Mouse (Mus musculus) MEL (cell line): ENCODE results near the gene Pip4p1. TPM values are rescaled to one million over a fixed set of nuclear protein-coding genes. Genes with fewer than 3 reads are reported as not detected.
"Not testable (repeated sequence)": the region's sequence is repeated elsewhere in the genome, so short reads cannot be mapped to it uniquely, and the experiment has no call there.

ENCODE experiments used
- DNase-seq: peaks from one replicate; pipeline ENCODE4 v3.0.0; 2011; ENCODE audit warnings: low read depth, low spot score
- H3K27ac ChIP-seq: 2 replicates; pipeline ENCODE4 v1.5.1; 2012; ENCODE audit warnings: low read depth, mild to moderate bottlenecking, control low read depth, low read length, moderate library complexity; ENCODE audit not compliant: control insufficient read depth
- H3K27me3 ChIP-seq, 2 experiments: fragments of 150-350 bp in 1 of 2; sonication (generic) in 1 of 2; 2 replicates each; pipeline ENCODE4 v1.6.1; 2012; ENCODE audit warnings: low read length in 2 of 2, mild to moderate bottlenecking in 2 of 2, improper control_type of control experiment in 1 of 2, moderate library complexity in 1 of 2; ENCODE audit not compliant: insufficient read depth in 2 of 2, control insufficient read depth in 1 of 2
- H3K36me3 ChIP-seq, 2 experiments: 2 replicates each; pipeline ENCODE4 v1.6.1; 2012 to 2014; ENCODE audit warnings: low read length in 2 of 2, improper control_type of control experiment in 1 of 2, inconsistent platforms in 1 of 2, mild to moderate bottlenecking in 1 of 2; ENCODE audit not compliant: insufficient read depth in 2 of 2, control insufficient read depth in 1 of 2
- H3K4me1 ChIP-seq, 2 experiments: fragments of 150-350 bp in 1 of 2; sonication (generic) in 1 of 2; 2 replicates each; pipeline ENCODE4 v1.6.1; 2012; ENCODE audit warnings: low read length in 2 of 2, improper control_type of control experiment in 1 of 2, mild to moderate bottlenecking in 1 of 2; ENCODE audit not compliant: insufficient read depth in 2 of 2, control insufficient read depth in 1 of 2
- H3K4me3 ChIP-seq, 2 experiments: fragments of 150-350 bp in 1 of 2; sonication (generic) in 1 of 2; 2 replicates each; pipeline ENCODE4 v1.5.1; 2012; ENCODE audit warnings: low read depth in 2 of 2, low read length in 2 of 2, mild to moderate bottlenecking in 2 of 2, moderate library complexity in 2 of 2, control low read depth in 1 of 2, improper control_type of control experiment in 1 of 2; ENCODE audit not compliant: control insufficient read depth in 1 of 2, insufficient read depth in 1 of 2
- H3K79me2 ChIP-seq: 2 replicates; pipeline ENCODE4 v1.6.1; 2012; ENCODE audit warnings: mild to moderate bottlenecking, low read length, moderate library complexity; ENCODE audit not compliant: control insufficient read depth, poor library complexity, insufficient read depth
- H3K9ac ChIP-seq: 2 replicates; pipeline ENCODE4 v1.6.1; 2012; ENCODE audit warnings: low read depth, mild to moderate bottlenecking, control low read depth, low read length, moderate library complexity; ENCODE audit not compliant: control insufficient read depth, poor library complexity, severe bottlenecking
- H3K9me3 ChIP-seq: fragments of 150-350 bp; sonication (generic); replicated peaks from 2 replicates; pipeline ENCODE4 v1.6.1; 2012; ENCODE audit warnings: mild to moderate bottlenecking, low read length, improper control_type of control experiment, moderate library complexity; ENCODE audit not compliant: insufficient read depth
- BHLHE40 ChIP-seq: IDR thresholded peaks from 2 replicates; pipeline ENCODE4 v1.6.1; 2012; ENCODE audit warnings: low read depth, mild to moderate bottlenecking, inconsistent platforms, low read length, improper control_type of control experiment, borderline replicate concordance
- CHD2 ChIP-seq: IDR thresholded peaks from 2 replicates; pipeline ENCODE4 v1.6.1; 2011; ENCODE audit warnings: low read length, improper control_type of control experiment
- CTCF ChIP-seq, 3 experiments: IDR thresholded peaks in 2 of 3; conservative IDR thresholded peaks in 1 of 3; 2 replicates each; pipeline ENCODE4 v1.5.1; 2011 to 2012; ENCODE audit warnings: low read length in 3 of 3, low read depth in 2 of 3, mild to moderate bottlenecking in 2 of 3, improper control_type of control experiment in 1 of 3, inconsistent platforms in 1 of 3, mixed read lengths in 1 of 3, moderate library complexity in 1 of 3; ENCODE audit not compliant: control insufficient read depth in 1 of 3, insufficient read depth in 1 of 3, poor library complexity in 1 of 3, severe bottlenecking in 1 of 3
- E2F4 ChIP-seq: IDR thresholded peaks from 2 replicates; pipeline ENCODE4 v1.6.1; 2011; ENCODE audit warnings: low read depth, low read length, improper control_type of control experiment, borderline replicate concordance
- ELF1 ChIP-seq: IDR thresholded peaks from 2 replicates; pipeline ENCODE4 v1.6.1; 2014; ENCODE audit warnings: low read depth, mild to moderate bottlenecking, inconsistent platforms, low read length, improper control_type of control experiment, moderate library complexity
- EP300 ChIP-seq, 2 experiments: IDR thresholded peaks; 2 replicates each; pipeline ENCODE4 v1.6.1; 2011; ENCODE audit warnings: improper control_type of control experiment in 2 of 2, low read length in 2 of 2, low read depth in 1 of 2, mild to moderate bottlenecking in 1 of 2
- ETS1 ChIP-seq: IDR thresholded peaks from 2 replicates; pipeline ENCODE4 v1.6.1; 2012; ENCODE audit warnings: low read depth, mild to moderate bottlenecking, inconsistent platforms, low read length, improper control_type of control experiment, moderate library complexity
- GABPA ChIP-seq: IDR thresholded peaks from 2 replicates; pipeline ENCODE4 v1.6.1; 2012; ENCODE audit warnings: low read depth, mild to moderate bottlenecking, inconsistent platforms, low read length, improper control_type of control experiment, moderate library complexity
- HCFC1 ChIP-seq: IDR thresholded peaks from 2 replicates; pipeline ENCODE4 v1.6.1; 2012; ENCODE audit warnings: low read depth, mild to moderate bottlenecking, inconsistent platforms, low read length, improper control_type of control experiment, moderate library complexity
- MAFK ChIP-seq: IDR thresholded peaks from 2 replicates; pipeline ENCODE4 v1.6.1; 2011; ENCODE audit warnings: low read depth, mild to moderate bottlenecking, low read length, improper control_type of control experiment, borderline replicate concordance
- MEF2A ChIP-seq: IDR thresholded peaks from 2 replicates; pipeline ENCODE4 v1.6.1; 2014; ENCODE audit warnings: low read depth, mild to moderate bottlenecking, inconsistent platforms, low read length, improper control_type of control experiment; ENCODE audit not compliant: poor library complexity, insufficient replicate concordance, severe bottlenecking; ENCODE audit errors: extremely low read depth
- MYC ChIP-seq: IDR thresholded peaks from 2 replicates; pipeline ENCODE4 v1.6.1; 2011; ENCODE audit warnings: low read depth, mild to moderate bottlenecking, low read length, improper control_type of control experiment, moderate library complexity
- POLR2A ChIP-seq, 2 experiments: IDR thresholded peaks; 2 replicates each; pipeline ENCODE4 v1.6.1; 2011 to 2012; ENCODE audit warnings: low read length in 2 of 2, mild to moderate bottlenecking in 2 of 2, control low read depth in 1 of 2, improper control_type of control experiment in 1 of 2, low read depth in 1 of 2, moderate library complexity in 1 of 2; ENCODE audit not compliant: control insufficient read depth in 1 of 2, insufficient read depth in 1 of 2, poor library complexity in 1 of 2
- POLR2AphosphoS2 ChIP-seq: IDR thresholded peaks from 2 replicates; pipeline ENCODE4 v1.6.1; 2011; ENCODE audit warnings: low read length, improper control_type of control experiment
- POLR2AphosphoS5 ChIP-seq: IDR thresholded peaks from 2 replicates; pipeline ENCODE4 v1.6.1; 2012; ENCODE audit warnings: low read depth, borderline replicate concordance, mild to moderate bottlenecking, inconsistent platforms, low read length, moderate library complexity, mixed read lengths
- TAL1 ChIP-seq: IDR thresholded peaks from 2 replicates; pipeline ENCODE4 v1.6.1; 2012; ENCODE audit warnings: mild to moderate bottlenecking, inconsistent platforms, low read length, moderate library complexity, mixed read lengths
- TBP ChIP-seq: IDR thresholded peaks from 2 replicates; pipeline ENCODE4 v1.8.0; 2011; ENCODE audit warnings: low read depth, low read length, improper control_type of control experiment
- TCF12 ChIP-seq: IDR thresholded peaks from 2 replicates; pipeline ENCODE4 v1.6.1; 2014; ENCODE audit warnings: low read depth, mild to moderate bottlenecking, inconsistent platforms, low read length, improper control_type of control experiment, moderate library complexity
- UBTF ChIP-seq: IDR thresholded peaks from 2 replicates; pipeline ENCODE4 v1.6.1; 2012; ENCODE audit warnings: low read depth, mild to moderate bottlenecking, inconsistent platforms, low read length, improper control_type of control experiment, moderate library complexity, borderline replicate concordance; ENCODE audit not compliant: insufficient read depth
- USF1 ChIP-seq: IDR thresholded peaks from 2 replicates; pipeline ENCODE4 v1.6.1; 2014; ENCODE audit warnings: low read depth, mild to moderate bottlenecking, inconsistent platforms, low read length, improper control_type of control experiment, moderate library complexity
- USF2 ChIP-seq, 2 experiments: IDR thresholded peaks; 2 replicates each; pipeline ENCODE4 v1.6.1; 2011 to 2012; ENCODE audit warnings: improper control_type of control experiment in 2 of 2, low read length in 2 of 2, borderline replicate concordance in 1 of 2, inconsistent platforms in 1 of 2, low read depth in 1 of 2, mild to moderate bottlenecking in 1 of 2; ENCODE audit not compliant: insufficient read depth in 1 of 2
- ZKSCAN1 ChIP-seq: IDR thresholded peaks from 2 replicates; pipeline ENCODE4 v1.6.1; 2012; ENCODE audit warnings: low read depth, mild to moderate bottlenecking, inconsistent platforms, low read length, improper control_type of control experiment, moderate library complexity
- ZMIZ1 ChIP-seq: IDR thresholded peaks from 2 replicates; pipeline ENCODE4 v1.6.1; 2012; ENCODE audit warnings: low read depth, mild to moderate bottlenecking, inconsistent platforms, low read length, improper control_type of control experiment, moderate library complexity
- ZNF384 ChIP-seq: IDR thresholded peaks from 2 replicates; pipeline ENCODE4 v1.6.1; 2012; ENCODE audit warnings: low read depth, mild to moderate bottlenecking, inconsistent platforms, low read length, improper control_type of control experiment
- polyA plus RNA-seq, 2 experiments: library from polyadenylated mRNA; stranded (reverse) in 1 of 2; unstranded in 1 of 2; fragments of >175 nt in 1 of 2; fragments of >200 nt in 1 of 2; gene quantifications; 2 replicates each; pipeline versions ENCODE4 v1.2.1 to v1.2.4; 2012; ENCODE audit warnings: low replicate concordance in 2 of 2, low read depth in 1 of 2; ENCODE audit not compliant: insufficient read length in 2 of 2, insufficient read depth in 1 of 2, missing spikeins in 1 of 2
- total RNA-seq: library from RNA; depleted of rRNA; stranded (reverse); fragments of 300-350 nt; gene quantifications from 2 replicates; pipeline ENCODE4 v1.2.3, GENCODE M21; 2012

Gene Pip4p1
- total and polyA plus RNA-seq, 3 experiments, result 12.2 to 21.6 TPM; not detected in 1

DNA sequence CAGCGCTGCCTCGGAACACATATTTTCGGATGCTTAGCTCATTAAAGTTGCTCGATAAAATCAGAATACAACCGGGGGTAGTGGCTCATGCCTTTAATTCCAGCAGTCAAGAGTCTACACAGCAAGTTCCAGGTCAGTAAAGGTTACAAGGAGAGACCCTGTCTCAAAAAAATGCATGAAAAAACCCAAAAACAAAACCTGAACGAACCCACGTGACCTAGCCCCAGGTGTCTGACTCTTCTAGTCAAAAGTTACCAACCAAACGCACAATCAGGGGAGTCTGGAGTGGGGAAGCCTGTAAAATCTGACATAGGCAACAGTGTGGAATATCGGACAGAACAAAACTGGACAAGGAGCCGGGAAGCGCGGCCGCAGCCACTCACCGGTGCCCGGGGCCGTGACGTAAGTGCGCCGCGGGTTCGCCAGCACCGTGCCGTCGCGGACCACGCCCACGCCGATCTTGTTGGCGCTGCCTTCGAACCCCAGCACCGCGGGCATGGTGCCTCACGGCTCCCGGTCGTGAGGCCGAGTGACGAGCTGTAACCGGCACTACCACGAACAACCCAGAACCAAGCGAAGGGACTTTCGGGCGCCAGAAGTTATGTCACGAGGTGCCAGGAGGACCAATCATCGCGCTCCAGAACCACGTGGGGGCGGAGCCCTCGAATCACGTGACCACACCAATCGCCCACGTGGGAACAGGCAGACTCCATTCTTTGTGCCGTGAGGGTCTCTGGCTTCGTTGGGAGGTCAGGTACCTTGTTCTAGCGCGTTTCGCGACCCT, 6.2 kb downstream of the Pip4p1 start, which contains the start of the genes Osgep and Apex1 (continued):
- TF ChIP-seq TBP (peak; percentile 86), ZKSCAN1 (no peak), MAFK (no peak), CTCF (IDR thresholded peaks at IDR 0.05 in 2 of 3, conservative IDR thresholded peaks at IDR 0.05 in 1 of 3; ENCODE audit: control insufficient read depth in 1 of 3, insufficient read depth in 1 of 3, low read depth in 2 of 3, low read length in 3 of 3, poor library complexity in 1 of 3, severe bottlenecking in 1 of 3) (no peak), ELF1 (0 out of 2 replicates have a peak, but pooled peaks have one; percentile 8), UBTF (no peak), MEF2A (no peak), POLR2AphosphoS5 (peak; percentile 49; the same call in 1 of the 2 replicates), POLR2AphosphoS2 (peak; percentile 91), POLR2A (IDR thresholded peaks at IDR 0.05; ENCODE audit: control insufficient read depth in 1 of 2, insufficient read depth in 1 of 2, low read depth in 1 of 2, low read length in 2 of 2, poor library complexity in 1 of 2) (peak; percentile 67 to 78)
- TF ChIP-seq, all 39 proteins: peak for 18

DNA sequence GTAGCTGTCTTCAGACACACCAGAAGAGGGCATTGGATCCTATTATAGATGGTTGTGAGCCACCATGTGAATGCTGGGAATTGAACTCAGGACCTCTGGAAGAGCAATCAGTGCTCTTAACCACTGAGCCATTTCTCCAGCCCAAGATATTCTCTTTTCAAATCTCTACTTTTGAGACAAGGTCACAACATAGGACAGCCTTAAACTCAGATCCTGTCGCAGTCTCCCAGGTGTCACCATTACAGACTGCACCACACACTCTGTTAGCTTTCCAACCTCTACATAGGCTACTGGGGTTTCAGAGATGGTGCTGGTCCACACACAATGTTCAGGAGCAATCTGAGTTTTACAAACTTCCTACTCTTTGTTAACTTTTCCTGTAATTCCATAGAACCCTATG, 7.2 kb downstream of the Pip4p1 start:
- not testable (repeated sequence) for H3K36me3 ChIP-seq, H3K4me1 ChIP-seq, H3K9me3 ChIP-seq, H3K27me3 ChIP-seq
- Histone ChIP-seq H3K9ac (peak overlapping the region; percentile 76), H3K27ac (peak overlapping the region; percentile 83; the same call in 1 of the 2 replicates), H3K79me2 (peaks cover 21% of the 10 kb centered on the region), H3K4me3 (peak overlapping the region; percentile 78 to 90)
- peak; percentile 94 for TF ChIP-seq TBP
- peak; percentile 51 for DNase-seq

DNA sequence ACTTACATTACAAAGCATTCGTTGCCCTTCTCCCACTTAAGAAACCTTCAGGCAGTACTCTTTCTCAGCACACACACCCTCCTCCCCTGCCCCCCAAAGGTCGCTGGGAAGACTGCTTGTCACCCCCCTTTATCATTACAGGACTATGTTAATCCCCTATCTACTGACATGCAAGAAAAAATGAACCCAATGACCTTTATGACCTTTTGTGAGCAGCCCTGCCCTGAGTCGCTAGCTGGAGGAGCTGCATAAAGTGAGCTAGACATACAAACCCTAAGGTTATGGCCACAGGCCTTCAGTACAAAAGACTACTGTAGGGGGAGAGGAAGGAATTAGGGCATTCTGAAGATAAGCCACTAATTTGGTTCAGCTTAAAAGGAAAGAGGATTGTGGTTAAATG, 19.3 kb downstream of the Pip4p1 start:
- Histone ChIP-seq H3K27ac (no peak overlapping the region), H3K36me3 (no peaks in the 10 kb centered on the region; a peak in 1 of 4 replicates), H3K9me3 (no peaks in the 10 kb centered on the region)

More for the DNA sequence above, 19.3 kb downstream of the Pip4p1 start:
- Histone ChIP-seq H3K27me3 (no peaks in the 10 kb centered on the region), H3K4me1 (no peaks in the 10 kb centered on the region), H3K4me3 (no peak overlapping the region), H3K9ac (no peak overlapping the region), H3K79me2 (no peaks in the 10 kb centered on the region)
- DNase-seq, result no peak
- no peak for TF ChIP-seq CHD2
- no peak for TF ChIP-seq BHLHE40
- TF ChIP-seq CTCF (IDR thresholded peaks at IDR 0.05 in 2 of 3, conservative IDR thresholded peaks at IDR 0.05 in 1 of 3; ENCODE audit: control insufficient read depth in 1 of 3, insufficient read depth in 1 of 3, low read depth in 2 of 3, low read length in 3 of 3, poor library complexity in 1 of 3, severe bottlenecking in 1 of 3), result no peak
- TF ChIP-seq MYC, result no peak
- no peak for TF ChIP-seq USF2 (IDR thresholded peaks at IDR 0.05; ENCODE audit: borderline replicate concordance in 1 of 2, insufficient read depth in 1 of 2, low read depth in 1 of 2, low read length in 2 of 2)
- TF ChIP-seq ZMIZ1, result no peak
- no peak for TF ChIP-seq ELF1
- no peak for TF ChIP-seq TCF12
- TF ChIP-seq ETS1, result no peak
- no peak for TF ChIP-seq HCFC1
- TF ChIP-seq E2F4, result no peak
- TF ChIP-seq MEF2A, result no peak
- TF ChIP-seq ZNF384, result no peak
- TF ChIP-seq EP300 (IDR thresholded peaks at IDR 0.05; ENCODE audit: low read depth in 1 of 2, low read length in 2 of 2), result no peak
- TF ChIP-seq GABPA, result no peak
- no peak for TF ChIP-seq USF1
- no peak for TF ChIP-seq TBP
- no peak for TF ChIP-seq TAL1
- TF ChIP-seq MAFK, result no peak
